Mouse (Mus musculus) intestine, embryonic 15.5 days (tissue): ENCODE results near the gene Hemk1. TPM values are rescaled to one million over a fixed set of nuclear protein-coding genes. Genes with fewer than 3 reads are reported as not detected.

Source experiments
- ATAC-seq: fragments of 200-750 bp; cut with Nextera tagmentation; 2 replicates; pipeline ENCODE4 v1.8.0; 2017; ENCODE audit warnings: moderate TSS enrichment, moderate library complexity
- H3K27ac ChIP-seq: fragments of 300-500 bp; sonication (generic); 2 replicates; pipeline ENCODE4 v1.5.1; 2015; ENCODE audit warnings: mild to moderate bottlenecking, inconsistent platforms
- H3K27me3 ChIP-seq: fragments of 300-500 bp; sonication (generic); replicated peaks from 2 replicates; pipeline ENCODE4 v1.6.1; 2015; ENCODE audit warnings: inconsistent platforms
- H3K36me3 ChIP-seq: fragments of 300-500 bp; sonication (generic); 2 replicates; pipeline ENCODE4 v1.6.1; 2015; ENCODE audit warnings: inconsistent platforms
- H3K4me1 ChIP-seq: fragments of 300-500 bp; sonication (generic); replicated peaks from 2 replicates; pipeline ENCODE4 v1.6.1; 2015; ENCODE audit warnings: inconsistent platforms
- H3K4me2 ChIP-seq: fragments of 300-500 bp; sonication (generic); replicated peaks from 2 replicates; pipeline ENCODE4 v1.6.1; 2015; ENCODE audit warnings: mild to moderate bottlenecking, inconsistent platforms
- H3K4me3 ChIP-seq: fragments of 300-500 bp; sonication (generic); replicated peaks from 2 replicates; pipeline ENCODE4 v1.5.1; 2015; ENCODE audit warnings: inconsistent platforms
- H3K9ac ChIP-seq: fragments of 300-500 bp; sonication (generic); 2 replicates; pipeline ENCODE4 v1.6.1; 2015; ENCODE audit warnings: inconsistent platforms
- H3K9me3 ChIP-seq: fragments of 300-500 bp; sonication (generic); 2 replicates; pipeline ENCODE4 v1.6.1; 2016; ENCODE audit warnings: inconsistent platforms
- WGBS: fragments of 180-500 bp; shearing (Covaris S2); methylation state at CpG from one replicate; pipeline ENCODE4 v1.1.7; 2015; 5-methylcytosine and 5-hydroxymethylcytosine counted together
- polyA plus RNA-seq: library from polyadenylated mRNA; unstranded; fragments of >200 nt; fragmentation: Nextera tagmentation; extraction: Ambion mirVana; gene quantifications from 2 replicates; pipeline ENCODE4 v1.2.1, GENCODE M21; 2015

The Hemk1 gene
- polyA plus RNA-seq, result 9.0 and 11.1 TPM in 2 replicates

DNA sequence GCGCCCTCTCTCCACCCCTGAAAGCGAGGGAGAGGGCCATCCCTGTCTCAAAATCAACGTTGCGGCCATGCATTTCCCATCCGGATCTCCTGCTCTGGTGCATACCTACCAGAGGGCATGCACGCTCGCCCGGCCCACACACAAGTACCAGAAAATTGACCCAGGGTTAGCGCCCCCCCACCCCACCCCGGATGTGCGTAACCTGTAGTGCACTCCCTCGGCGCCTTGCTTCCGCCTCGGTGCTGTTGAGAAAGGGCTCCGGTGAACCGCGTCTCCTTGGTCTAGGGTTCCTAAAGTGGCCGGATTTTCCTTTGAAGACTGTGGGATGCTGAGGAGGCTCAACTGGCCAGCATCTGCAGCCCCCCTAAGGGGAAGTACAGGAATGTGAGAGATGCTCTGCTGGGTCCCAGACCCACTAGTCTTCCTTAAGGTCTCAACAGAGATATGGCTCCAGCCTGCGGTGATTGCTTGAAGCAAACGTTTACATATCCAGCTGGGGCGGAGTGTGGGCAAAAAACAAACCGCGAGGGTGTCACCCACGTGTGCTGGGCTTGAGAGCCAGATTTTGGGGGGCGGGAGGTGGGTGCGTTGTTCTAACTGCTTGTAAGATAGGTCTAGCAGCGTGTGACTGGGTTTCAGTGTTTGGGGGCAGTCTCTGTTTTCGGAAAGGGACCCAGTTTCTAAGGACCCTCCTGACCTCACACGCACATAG lies at the start of gene Hemk1:
Hemk1 (minus strand) TSS at position 179 of the 712 bp plus-strand sequence.
- Histone ChIP-seq H3K27ac (0 out of 2 replicates have a peak within 1 kb of the TSS, but pooled peaks have one; percentile 23), H3K36me3 (no peaks in the 10 kb centered on the region), H3K27me3 (no peaks in the 10 kb centered on the region), H3K4me2 (peak within 1 kb of the TSS; percentile 79), H3K4me3 (peak within 1 kb of the TSS; percentile 57), H3K4me1 (0 out of 2 replicates have a peak, but pooled peaks cover 15% of the 10 kb centered on the region), H3K9ac (peak within 1 kb of the TSS; percentile 65), H3K9me3 (no peaks in the 10 kb centered on the region)
- 3% methylated on average over 30 of the region's 30 CpGs for WGBS
- peak; percentile 83 for ATAC-seq

DNA sequence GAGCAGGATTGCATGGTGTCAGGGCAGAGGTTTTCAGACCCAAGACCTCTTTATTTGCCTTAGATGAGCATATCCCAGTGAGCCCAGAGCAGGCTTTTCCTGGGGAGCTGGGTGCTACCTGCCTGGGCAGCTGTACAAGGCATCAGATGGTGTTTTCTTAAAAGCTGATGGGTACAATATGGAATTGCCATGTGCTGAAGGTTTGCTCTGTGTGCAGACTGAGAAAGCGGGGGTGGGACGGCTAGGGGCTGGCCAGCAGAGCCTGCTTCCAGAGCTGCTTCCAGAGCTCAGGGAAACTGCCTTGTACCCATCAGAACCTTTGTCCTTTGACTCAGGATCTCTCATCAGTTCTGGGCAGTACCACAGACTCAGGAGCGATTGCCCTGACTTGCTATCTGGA lies 49.6 kb upstream of the Hemk1 start:
- Histone ChIP-seq H3K9me3 (no peaks in the 10 kb centered on the region), H3K27ac (no peak overlapping the region), H3K4me1 (peaks cover 12% of the 10 kb centered on the region), H3K36me3 (no peaks in the 10 kb centered on the region), H3K27me3 (peaks cover 24% of the 10 kb centered on the region), H3K4me2 (no peak overlapping the region), H3K9ac (no peak overlapping the region), H3K4me3 (no peak overlapping the region)
- ATAC-seq, result no peak
- WGBS, result 83% methylated on average over 3 of the region's 3 CpGs

GRCm38 (mm10) chr9:107386722-107387121 lies 48.6 kb upstream of the Hemk1 start:
- Histone ChIP-seq H3K9me3 (no peaks in the 10 kb centered on the region), H3K4me3 (no peak overlapping the region), H3K4me2 (no peak overlapping the region), H3K27ac (no peak overlapping the region), H3K27me3 (peaks cover 34% of the 10 kb centered on the region), H3K9ac (no peak overlapping the region), H3K36me3 (no peaks in the 10 kb centered on the region), H3K4me1 (peaks cover 12% of the 10 kb centered on the region)
- whole genome bisulfite sequencing, result 61% methylated on average over 3 of the region's 3 CpGs
- no peak for ATAC-seq

DNA sequence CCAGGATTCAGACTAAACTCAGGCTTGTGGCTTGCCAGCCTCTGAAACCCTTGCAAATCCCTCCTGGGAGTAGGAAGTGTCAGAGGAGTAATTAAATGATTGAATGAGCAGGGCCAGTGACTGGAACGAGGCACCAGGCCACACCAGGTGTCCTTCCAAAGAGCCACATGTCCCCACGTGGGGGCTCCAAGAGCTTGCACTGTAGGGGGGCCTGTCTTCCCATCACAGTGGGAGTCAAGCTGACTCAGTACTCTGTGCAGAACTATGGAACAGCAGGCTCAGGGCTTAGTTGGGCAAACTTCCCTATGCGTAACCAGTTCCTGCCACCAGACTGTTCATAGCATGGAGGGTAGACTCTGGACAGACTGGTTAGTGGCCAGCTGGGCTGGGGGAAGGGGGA lies 46.2 kb upstream of the Hemk1 start:
- peaks cover 52% of the 10 kb centered on the region for H3K27me3 ChIP-seq
- no peak overlapping the region for H3K4me2 ChIP-seq
- no peak for ATAC-seq
- H3K27ac ChIP-seq, result no peak overlapping the region
- peaks cover 8% of the 10 kb centered on the region for H3K4me1 ChIP-seq
- 32% methylated on average over 3 of the region's 3 CpGs for WGBS
- H3K9me3 ChIP-seq, result no peaks in the 10 kb centered on the region
- H3K9ac ChIP-seq, result no peak overlapping the region
- no peak overlapping the region for H3K4me3 ChIP-seq
- H3K36me3 ChIP-seq, result no peaks in the 10 kb centered on the region

DNA sequence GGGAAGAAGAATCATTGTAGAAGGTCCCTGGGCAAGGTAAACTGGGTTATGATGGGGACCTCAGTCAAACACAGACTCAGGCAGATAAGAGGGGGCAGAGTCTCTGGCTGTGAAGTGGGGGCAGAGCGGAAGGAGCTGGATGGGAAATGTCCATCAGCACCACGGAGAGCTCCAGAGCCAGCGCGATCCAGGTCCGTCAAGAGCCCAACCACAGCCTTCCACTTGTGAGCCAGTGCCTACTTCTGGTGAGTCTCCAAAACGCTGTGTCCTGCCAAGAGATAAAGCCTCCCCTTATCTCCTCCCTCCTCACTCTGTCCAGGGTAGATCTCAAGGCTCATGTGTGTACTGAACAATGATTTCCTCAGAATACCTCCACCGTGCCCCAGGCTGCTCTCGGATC lies 43.6 kb upstream of the Hemk1 start:
- 7% methylated on average over 8 of the region's 8 CpGs for WGBS
- Histone ChIP-seq H3K27ac (no peak overlapping the region), H3K4me1 (peaks cover 5% of the 10 kb centered on the region), H3K27me3 (peaks cover 75% of the 10 kb centered on the region), H3K9me3 (no peaks in the 10 kb centered on the region), H3K4me2 (no peak overlapping the region), H3K4me3 (no peak overlapping the region), H3K36me3 (no peaks in the 10 kb centered on the region), H3K9ac (no peak overlapping the region)
- ATAC-seq, result no peak

- H3K4me1 ChIP-seq, result peaks cover 5% of the 10 kb centered on the region
- no peak overlapping the region for H3K9ac ChIP-seq
- no peaks in the 10 kb centered on the region for H3K36me3 ChIP-seq
- H3K9me3 ChIP-seq, result no peaks in the 10 kb centered on the region
- peaks cover 76% of the 10 kb centered on the region for H3K27me3 ChIP-seq
- H3K27ac ChIP-seq, result no peak overlapping the region
- peak overlapping the region; percentile 30 for H3K4me3 ChIP-seq
- peak; percentile 56 for ATAC-seq
- WGBS, result under 1% methylated on average over 35 of the region's 35 CpGs
- peak overlapping the region; percentile 71 for H3K4me2 ChIP-seq
These were observed 39.9 kb upstream of the Hemk1 start for GRCm38 (mm10) chr9:107377961-107378512.

- Histone ChIP-seq H3K27ac (no peak overlapping the region), H3K4me3 (no peak overlapping the region), H3K36me3 (no peaks in the 10 kb centered on the region), H3K27me3 (peaks cover 52% of the 10 kb centered on the region), H3K4me2 (no peak overlapping the region), H3K4me1 (peaks cover 5% of the 10 kb centered on the region), H3K9ac (no peak overlapping the region), H3K9me3 (no peaks in the 10 kb centered on the region)
- ATAC-seq, result no peak
- 21% methylated on average over 5 of the region's 5 CpGs for WGBS
These were observed 37.3 kb upstream of the Hemk1 start for GRCm38 (mm10) chr9:107375451-107375850.

DNA sequence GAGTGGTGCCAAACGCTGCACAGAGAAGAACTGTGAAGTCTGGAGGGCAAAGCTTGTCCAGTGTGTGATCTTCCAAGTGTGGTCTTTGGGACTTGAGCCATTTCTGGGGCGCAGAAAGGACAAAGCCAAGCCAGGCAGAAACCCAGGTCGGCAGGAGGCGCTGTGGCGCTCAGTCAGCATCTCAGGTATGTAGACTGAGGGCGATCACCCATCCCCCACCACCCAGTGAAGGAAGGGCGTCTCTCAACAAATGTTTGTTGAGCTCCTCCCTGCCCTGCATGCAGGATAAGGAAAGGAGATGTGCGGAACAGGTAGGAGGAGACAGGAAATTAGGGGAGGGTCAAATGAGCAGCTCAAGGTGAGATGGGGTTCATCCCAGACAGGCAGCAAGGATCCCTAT lies 36.5 kb upstream of the Hemk1 start:
- no peak overlapping the region for H3K4me3 ChIP-seq
- peaks cover 43% of the 10 kb centered on the region for H3K27me3 ChIP-seq
- ATAC-seq, result peak; percentile 57; the same call in 1 of the 2 replicates
- no peak overlapping the region for H3K9ac ChIP-seq
- whole genome bisulfite sequencing, result 3% methylated on average over 8 of the region's 8 CpGs
- no peak overlapping the region for H3K4me2 ChIP-seq
- H3K36me3 ChIP-seq, result no peaks in the 10 kb centered on the region
- H3K9me3 ChIP-seq, result no peaks in the 10 kb centered on the region
- H3K4me1 ChIP-seq, result peaks cover 5% of the 10 kb centered on the region
- H3K27ac ChIP-seq, result no peak overlapping the region

- H3K9ac ChIP-seq, result no peak overlapping the region
- no peaks in the 10 kb centered on the region for H3K4me1 ChIP-seq
- no peaks in the 10 kb centered on the region for H3K36me3 ChIP-seq
- H3K27me3 ChIP-seq, result peaks cover 25% of the 10 kb centered on the region
- 59% methylated on average over 4 of the region's 4 CpGs for WGBS
- no peak overlapping the region for H3K27ac ChIP-seq
- ATAC-seq, result no peak
- H3K9me3 ChIP-seq, result no peaks in the 10 kb centered on the region
- no peak overlapping the region for H3K4me3 ChIP-seq
- H3K4me2 ChIP-seq, result no peak overlapping the region
These were observed 34.3 kb upstream of the Hemk1 start for GRCm38 (mm10) chr9:107372441-107372840.

DNA sequence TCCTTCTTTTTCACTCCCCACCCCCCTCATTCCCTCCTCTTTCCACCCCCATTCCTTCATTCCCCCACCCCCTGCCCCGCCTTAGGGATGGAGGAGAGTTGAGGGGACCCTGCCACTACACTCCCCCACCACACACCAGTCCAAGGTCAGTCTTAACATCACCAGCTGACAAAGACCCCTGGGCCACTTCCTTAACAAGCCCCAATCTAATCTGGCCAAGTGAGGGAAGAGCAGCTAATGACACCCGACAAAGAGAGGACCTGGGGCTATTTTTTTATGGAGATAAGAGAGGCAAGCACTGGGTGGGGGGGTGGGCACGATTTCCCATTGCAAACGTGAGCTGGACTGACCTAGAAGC lies 31.9 kb upstream of the Hemk1 start:
- Histone ChIP-seq H3K9me3 (no peaks in the 10 kb centered on the region), H3K27ac (no peak overlapping the region), H3K36me3 (no peaks in the 10 kb centered on the region), H3K4me3 (no peak overlapping the region), H3K9ac (no peak overlapping the region), H3K4me1 (no peaks in the 10 kb centered on the region), H3K4me2 (no peak overlapping the region), H3K27me3 (0 out of 2 replicates have a peak, but pooled peaks cover 6% of the 10 kb centered on the region)
- no peak for ATAC-seq
- 18% methylated on average over 4 of the region's 4 CpGs for WGBS

GRCm38 (mm10) chr9:107369270-107370105 lies 31.3 kb upstream of the Hemk1 start:
- Histone ChIP-seq H3K27ac (no peak overlapping the region), H3K9me3 (no peaks in the 10 kb centered on the region), H3K9ac (no peak overlapping the region), H3K4me2 (no peak overlapping the region), H3K4me3 (no peak overlapping the region), H3K4me1 (no peaks in the 10 kb centered on the region), H3K27me3 (0 out of 2 replicates have a peak, but pooled peaks cover 8% of the 10 kb centered on the region), H3K36me3 (no peaks in the 10 kb centered on the region)
- ATAC-seq, result peak; percentile 83; the same call in 1 of the 2 replicates
- WGBS, result 35% methylated on average over 10 of the region's 10 CpGs

- H3K36me3 ChIP-seq, result no peaks in the 10 kb centered on the region
- no peak overlapping the region for H3K27ac ChIP-seq
- H3K27me3 ChIP-seq, result 0 out of 2 replicates have a peak, but pooled peaks cover 8% of the 10 kb centered on the region
- H3K9me3 ChIP-seq, result no peaks in the 10 kb centered on the region
- H3K4me1 ChIP-seq, result no peaks in the 10 kb centered on the region
- 63% methylated on average over 1 of the region's 1 CpGs for WGBS
- no peak overlapping the region for H3K4me3 ChIP-seq
- H3K9ac ChIP-seq, result no peak overlapping the region
- no peak overlapping the region for H3K4me2 ChIP-seq
- no peak for ATAC-seq
These were observed 30.2 kb upstream of the Hemk1 start for GRCm38 (mm10) chr9:107368302-107368701.
